Mouse (Mus musculus): ENCODE results near the gene Gm12216. TPM values are rescaled to one million over a fixed set of nuclear protein-coding genes. Genes with fewer than 3 reads are reported as not detected.

The Gm12216 gene
- polyA plus RNA-seq, 1 experiment from 2014 or later: 0.65 TPM

DNA sequence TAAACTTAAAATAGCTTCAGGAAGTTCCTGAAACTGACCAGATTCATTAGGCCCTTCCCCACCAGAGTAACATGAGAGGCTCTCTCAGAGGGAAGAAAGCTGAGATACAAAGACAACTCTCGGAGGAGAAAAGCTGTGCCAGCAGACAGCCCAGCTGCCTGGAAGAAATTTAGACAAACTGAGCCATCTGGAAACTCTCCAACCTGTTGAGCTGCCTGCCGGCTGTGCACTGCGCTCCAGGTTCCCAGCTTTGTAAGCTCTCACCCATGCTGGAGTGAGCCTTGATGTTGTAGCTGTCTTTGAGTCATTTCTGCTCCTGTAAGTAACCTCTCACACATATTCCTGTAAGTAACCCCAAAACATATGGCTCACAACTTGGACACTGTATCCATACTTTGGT, 66.1 kb downstream of the Gm12216 start:
- H3K4me3 ChIP-seq (replicated peaks): no peak overlapping the region
- peaks cover 15% of the 10 kb centered on the region; the same call in 1 of the 2 replicates for H3K4me1 ChIP-seq (replicated peaks)
- H3K4me2 ChIP-seq: no peak overlapping the region
- H3K27ac ChIP-seq: no peak overlapping the region
- H3K27me3 ChIP-seq: no peaks in the 10 kb centered on the region
- no peak for ATAC-seq (ENCODE audit: insufficient number of reproducible peaks, insufficient read depth, low FRiP score, low TSS enrichment, low read depth)
- no peak overlapping the region for H3K9ac ChIP-seq (replicated peaks)
- H3K9me3 ChIP-seq: 0 out of 2 replicates have a peak, but pooled peaks cover 5% of the 10 kb centered on the region
- H3K36me3 ChIP-seq: no peaks in the 10 kb centered on the region
- WGBS: 67% methylated on average over 3 of the region's 3 CpGs

DNA sequence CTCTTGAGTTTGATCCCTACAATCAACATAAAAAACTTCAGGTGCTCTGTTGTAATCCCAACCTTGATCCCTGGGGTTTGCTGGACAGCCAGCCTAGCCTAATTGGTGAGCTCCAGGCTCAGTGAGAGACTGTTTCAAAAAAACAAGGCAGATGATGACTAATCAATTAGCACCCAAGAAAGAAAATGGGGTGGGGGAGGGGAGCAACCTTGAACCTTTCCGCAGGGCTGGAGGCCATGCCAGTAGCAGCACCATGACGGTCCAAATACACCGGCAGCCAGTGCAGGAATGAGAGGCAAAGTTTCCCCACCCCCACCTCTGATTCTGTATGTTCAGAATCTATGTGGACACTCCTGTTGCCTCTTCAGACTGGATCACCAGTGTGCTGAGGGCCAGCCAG, 69.8 kb downstream of the Gm12216 start:
- H3K27me3 ChIP-seq: no peaks in the 10 kb centered on the region
- WGBS: 62% methylated on average over 3 of the region's 3 CpGs
- H3K27ac ChIP-seq: no peak overlapping the region
- no peak overlapping the region for H3K4me3 ChIP-seq (replicated peaks)
- peaks cover 2% of the 10 kb centered on the region; the same call in 1 of the 2 replicates for H3K4me1 ChIP-seq (replicated peaks)
- no peak overlapping the region for H3K9ac ChIP-seq (replicated peaks)
- no peaks in the 10 kb centered on the region for H3K36me3 ChIP-seq
- ATAC-seq (ENCODE audit: insufficient number of reproducible peaks, insufficient read depth, low FRiP score, low TSS enrichment, low read depth): no peak
- H3K9me3 ChIP-seq: 0 out of 2 replicates have a peak, but pooled peaks cover 5% of the 10 kb centered on the region
- no peak overlapping the region for H3K4me2 ChIP-seq

DNA sequence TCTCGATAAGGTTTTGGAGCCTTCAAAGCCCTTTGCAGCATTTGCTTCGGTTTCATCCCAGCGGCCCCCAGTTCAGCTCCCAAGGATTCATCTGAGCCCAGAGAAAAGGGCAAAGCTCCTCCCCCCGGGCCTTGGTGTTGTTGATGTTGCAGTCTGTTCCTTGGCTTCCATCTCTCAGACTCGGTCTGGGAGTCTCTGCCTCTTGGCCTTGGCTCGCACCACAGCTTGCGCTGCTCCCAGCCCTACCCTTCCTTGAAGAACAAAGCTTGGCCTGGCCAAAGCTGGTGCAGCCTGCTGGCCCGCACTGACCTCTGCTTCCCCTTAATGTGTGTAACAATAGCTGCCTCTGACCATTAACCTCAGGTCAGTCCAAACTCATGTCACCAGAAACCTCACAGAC, 70.9 kb downstream of the Gm12216 start:
- no peak for ATAC-seq (ENCODE audit: insufficient number of reproducible peaks, insufficient read depth, low FRiP score, low TSS enrichment, low read depth)
- H3K9ac ChIP-seq (replicated peaks): no peak overlapping the region
- no peaks in the 10 kb centered on the region for H3K27me3 ChIP-seq
- H3K4me3 ChIP-seq (replicated peaks): no peak overlapping the region
- H3K4me1 ChIP-seq (replicated peaks): 0 out of 2 replicates have a peak, but pooled peaks cover 2% of the 10 kb centered on the region
- H3K27ac ChIP-seq: no peak overlapping the region
- 77% methylated on average over 8 of the region's 8 CpGs for WGBS
- 0 out of 2 replicates have a peak, but pooled peaks cover 5% of the 10 kb centered on the region for H3K9me3 ChIP-seq
- no peak overlapping the region for H3K4me2 ChIP-seq
- no peaks in the 10 kb centered on the region for H3K36me3 ChIP-seq

- 82% methylated on average over 13 of the region's 13 CpGs for WGBS
- Histone ChIP-seq H3K27ac (no peak overlapping the region), H3K9me3 (0 out of 2 replicates have a peak, but pooled peaks cover 5% of the 10 kb centered on the region), H3K27me3 (no peaks in the 10 kb centered on the region), H3K4me2 (no peak overlapping the region), H3K4me3 (replicated peaks) (no peak overlapping the region), H3K9ac (replicated peaks) (no peak overlapping the region), H3K4me1 (replicated peaks) (0 out of 2 replicates have a peak, but pooled peaks cover 2% of the 10 kb centered on the region), H3K36me3 (no peaks in the 10 kb centered on the region)
- no peak for ATAC-seq (ENCODE audit: insufficient number of reproducible peaks, insufficient read depth, low FRiP score, low TSS enrichment, low read depth)
Measured at GRCm38 (mm10) chr11:53786058-53787031, 72.7 kb downstream of the Gm12216 start.

GRCm38 (mm10) chr11:53785311-53785936, 73.6 kb downstream of the Gm12216 start:
- Histone ChIP-seq H3K4me1 (replicated peaks) (0 out of 2 replicates have a peak, but pooled peaks cover 2% of the 10 kb centered on the region), H3K4me3 (replicated peaks) (no peak overlapping the region), H3K9ac (replicated peaks) (no peak overlapping the region), H3K9me3 (0 out of 2 replicates have a peak, but pooled peaks cover 4% of the 10 kb centered on the region), H3K27me3 (no peaks in the 10 kb centered on the region), H3K36me3 (no peaks in the 10 kb centered on the region), H3K4me2 (no peak overlapping the region), H3K27ac (no peak overlapping the region)
- WGBS: 87% methylated on average over 3 of the region's 3 CpGs
- no peak for ATAC-seq (ENCODE audit: insufficient number of reproducible peaks, insufficient read depth, low FRiP score, low TSS enrichment, low read depth)

DNA sequence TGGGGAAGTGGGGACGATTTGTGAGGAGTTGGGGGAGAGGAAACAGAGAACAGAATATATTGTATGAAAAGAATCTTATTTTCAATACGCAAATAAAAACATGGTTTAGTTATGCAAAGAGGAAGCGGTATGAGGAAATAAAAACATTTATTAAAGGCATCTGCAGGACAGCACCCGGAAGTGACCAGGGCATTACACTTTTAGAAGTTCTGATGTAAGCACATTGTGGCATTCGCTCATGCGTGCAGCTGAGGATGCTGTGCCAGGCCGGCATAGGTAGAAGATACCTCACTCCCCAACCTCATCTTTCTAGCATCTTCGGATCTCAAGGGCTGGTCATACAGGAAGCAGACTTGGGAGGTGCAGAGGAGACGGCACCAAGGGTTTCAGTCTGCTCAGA, 75.8 kb downstream of the Gm12216 start:
- Histone ChIP-seq H3K4me2 (no peak overlapping the region), H3K36me3 (peaks cover 4% of the 10 kb centered on the region; the same call in 1 of the 2 replicates), H3K9me3 (no peaks in the 10 kb centered on the region), H3K27me3 (no peaks in the 10 kb centered on the region), H3K4me1 (replicated peaks) (no peaks in the 10 kb centered on the region), H3K27ac (no peak overlapping the region), H3K4me3 (replicated peaks) (no peak overlapping the region), H3K9ac (replicated peaks) (no peak overlapping the region)
- 88% methylated on average over 9 of the region's 9 CpGs for WGBS
- no peak for ATAC-seq (ENCODE audit: insufficient number of reproducible peaks, insufficient read depth, low FRiP score, low TSS enrichment, low read depth)

GRCm38 (mm10) chr11:53781964-53782363, 77.1 kb downstream of the Gm12216 start:
- H3K4me2 ChIP-seq: no peak overlapping the region
- H3K27me3 ChIP-seq: no peaks in the 10 kb centered on the region
- no peaks in the 10 kb centered on the region for H3K9me3 ChIP-seq
- H3K4me1 ChIP-seq (replicated peaks): no peaks in the 10 kb centered on the region
- no peak for ATAC-seq (ENCODE audit: insufficient number of reproducible peaks, insufficient read depth, low FRiP score, low TSS enrichment, low read depth)
- H3K4me3 ChIP-seq (replicated peaks): no peak overlapping the region
- 89% methylated on average over 7 of the region's 7 CpGs for WGBS
- H3K9ac ChIP-seq (replicated peaks): no peak overlapping the region
- H3K27ac ChIP-seq: no peak overlapping the region
- H3K36me3 ChIP-seq: peaks cover 15% of the 10 kb centered on the region; the same call in 1 of the 2 replicates

- H3K9me3 ChIP-seq: no peaks in the 10 kb centered on the region
- H3K27ac ChIP-seq: no peak overlapping the region
- H3K4me1 ChIP-seq (replicated peaks): no peaks in the 10 kb centered on the region
- no peak overlapping the region for H3K4me2 ChIP-seq
- 89% methylated on average over 4 of the region's 4 CpGs for WGBS
- no peak overlapping the region for H3K9ac ChIP-seq (replicated peaks)
- peaks cover 21% of the 10 kb centered on the region; the same call in 1 of the 2 replicates for H3K36me3 ChIP-seq
- no peak overlapping the region for H3K4me3 ChIP-seq (replicated peaks)
- no peak for ATAC-seq (ENCODE audit: insufficient number of reproducible peaks, insufficient read depth, low FRiP score, low TSS enrichment, low read depth)
- H3K27me3 ChIP-seq: no peaks in the 10 kb centered on the region
Measured at GRCm38 (mm10) chr11:53781201-53781775, 77.8 kb downstream of the Gm12216 start.

- ATAC-seq (ENCODE audit: insufficient number of reproducible peaks, insufficient read depth, low FRiP score, low TSS enrichment, low read depth): no peak
- WGBS: 71% methylated on average over 3 of the region's 3 CpGs
Measured at GRCm38 (mm10) chr11:53780262-53780661, 78.8 kb downstream of the Gm12216 start.

DNA sequence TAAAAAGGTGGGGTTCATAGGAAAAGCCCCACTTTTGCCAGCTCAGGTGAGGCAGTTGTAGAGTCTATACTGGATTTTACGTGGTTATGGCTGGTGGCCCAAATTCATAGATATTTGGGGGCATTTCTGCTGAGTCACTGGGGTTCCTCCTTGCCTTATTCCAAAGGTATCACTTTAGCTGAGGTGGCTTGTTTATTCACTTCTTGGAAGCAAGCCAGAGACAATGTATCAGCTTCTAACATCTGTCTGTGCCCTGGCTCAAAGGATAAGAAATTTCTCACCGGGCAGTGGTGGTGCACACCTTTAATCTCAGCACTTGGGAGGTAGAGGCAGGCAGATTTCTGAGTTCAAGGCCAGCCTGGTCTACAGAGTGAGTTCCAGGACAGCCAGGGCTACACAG, 79.2 kb downstream of the Gm12216 start:
- ATAC-seq (ENCODE audit: insufficient number of reproducible peaks, insufficient read depth, low FRiP score, low TSS enrichment, low read depth): no peak
- no peak overlapping the region for H3K9ac ChIP-seq (replicated peaks)

More at GRCm38 (mm10) chr11:53780262-53780661, 78.8 kb downstream of the Gm12216 start:
- Histone ChIP-seq H3K9ac (replicated peaks) (no peak overlapping the region), H3K4me1 (replicated peaks) (no peaks in the 10 kb centered on the region), H3K27me3 (no peaks in the 10 kb centered on the region), H3K4me3 (replicated peaks) (no peak overlapping the region), H3K36me3 (peaks cover 29% of the 10 kb centered on the region), H3K9me3 (no peaks in the 10 kb centered on the region), H3K4me2 (no peak overlapping the region), H3K27ac (no peak overlapping the region)

DNA sequence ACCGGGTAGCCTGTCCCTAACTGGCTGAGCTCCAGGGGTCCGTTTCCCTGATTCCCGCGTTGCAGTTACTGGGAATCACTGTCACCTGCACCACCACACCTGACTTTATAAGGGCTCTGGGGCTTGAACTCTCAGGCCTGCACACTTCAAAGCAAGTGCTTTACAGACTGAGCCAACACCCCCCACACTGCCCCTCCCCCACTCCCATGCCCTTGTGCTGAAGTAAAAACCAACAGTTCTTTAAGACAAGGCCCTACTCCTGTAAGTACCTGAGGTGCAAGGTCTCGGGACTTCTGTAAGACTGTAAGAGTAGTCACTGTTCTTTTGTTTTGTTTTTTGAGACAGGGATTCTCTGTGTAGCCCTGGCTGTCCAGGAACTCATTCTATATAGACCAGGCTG, 80.6 kb downstream of the Gm12216 start:
- Histone ChIP-seq H3K4me2 (no peak overlapping the region), H3K36me3 (peaks cover 46% of the 10 kb centered on the region), H3K9me3 (no peaks in the 10 kb centered on the region), H3K4me1 (replicated peaks) (no peaks in the 10 kb centered on the region), H3K27ac (no peak overlapping the region), H3K4me3 (replicated peaks) (no peak overlapping the region), H3K9ac (replicated peaks) (no peak overlapping the region), H3K27me3 (no peaks in the 10 kb centered on the region)
- no peak for ATAC-seq (ENCODE audit: insufficient number of reproducible peaks, insufficient read depth, low FRiP score, low TSS enrichment, low read depth)
- 76% methylated on average over 5 of the region's 5 CpGs for WGBS

More for the DNA sequence above, 79.2 kb downstream of the Gm12216 start:
- H3K9me3 ChIP-seq: no peaks in the 10 kb centered on the region
- no peaks in the 10 kb centered on the region for H3K4me1 ChIP-seq (replicated peaks)
- no peak overlapping the region for H3K4me3 ChIP-seq (replicated peaks)
- no peak overlapping the region for H3K27ac ChIP-seq
- H3K27me3 ChIP-seq: no peaks in the 10 kb centered on the region
- 86% methylated on average over 2 of the region's 2 CpGs for whole genome bisulfite sequencing
- H3K4me2 ChIP-seq: no peak overlapping the region
- H3K36me3 ChIP-seq: peaks cover 33% of the 10 kb centered on the region

Measured in limb, embryonic 12.5 days (tissue).